Mouse (Mus musculus) brain, embryonic 14.5 days (tissue): ENCODE measurements around the gene Cyp3a57. TPM values are rescaled to one million over a fixed set of nuclear protein-coding genes. Genes with fewer than 3 reads are reported as not detected.

ENCODE experiments used
- DNase-seq: peaks from one replicate; pipeline ENCODE4 v3.0.0-alpha.2; 2011; ENCODE audit warnings: low read depth
- CTCF ChIP-seq: fragments of 200-500 bp; IDR thresholded peaks from 2 replicates; pipeline ENCODE4 v1.5.1; 2012; ENCODE audit warnings: inconsistent platforms, mild to moderate bottlenecking, moderate library complexity, borderline replicate concordance; ENCODE audit not compliant: insufficient read depth, insufficient read length; ENCODE audit errors: extremely low read depth
- POLR2A ChIP-seq: fragments of 200-500 bp; IDR thresholded peaks from 2 replicates; pipeline ENCODE4 v1.6.1; 2012; ENCODE audit warnings: mild to moderate bottlenecking, inconsistent platforms, borderline replicate concordance; ENCODE audit not compliant: poor library complexity, insufficient read depth, insufficient read length, severe bottlenecking; ENCODE audit errors: extremely low read depth
- polyA plus RNA-seq: library from polyadenylated mRNA; depleted of rRNA; stranded (reverse); fragments of >200 nt; gene quantifications from 2 replicates; pipeline ENCODE4 v1.2.3, GENCODE M21; 2012; rRNA removed

Cyp3a57 gene
- polyA plus RNA-seq, 1 experiment, result not detected

GRCm38 (mm10) chr5:145433688-145434087 lies 88.6 kb downstream of the Cyp3a57 start:
- TF ChIP-seq POLR2A (no peak), CTCF (no peak)
- DNase-seq, result no peak

Other genes with a start within 250 kb of the Cyp3a57 start
- gene Arpc1b, start 231.1 kb upstream of the Cyp3a57 start, polyA plus RNA-seq, result 57.3 and 67.2 TPM in 2 replicates
- gene Pdap1, start 205.0 kb upstream of the Cyp3a57 start, polyA plus RNA-seq, result 73.6 and 112 TPM in 2 replicates
- gene Bud31, start 204.9 kb upstream of the Cyp3a57 start, polyA plus RNA-seq, result 121 and 148 TPM in 2 replicates
- 20.3 and 21.3 TPM in 2 replicates for gene Ptcd1, start 178.2 kb upstream of the Cyp3a57 start, polyA plus RNA-seq
- gene Cpsf4, start 178.1 kb upstream of the Cyp3a57 start, polyA plus RNA-seq, result 72.9 and 96.7 TPM in 2 replicates
- 220 and 254 TPM in 2 replicates for gene Atp5j2, start 153.2 kb upstream of the Cyp3a57 start, polyA plus RNA-seq
- gene Zkscan14, start 143.4 kb upstream of the Cyp3a57 start, polyA plus RNA-seq, result 5.7 and 6.7 TPM in 2 replicates
- 9.3 and 12.3 TPM in 2 replicates for gene Zkscan5, start 140.7 kb upstream of the Cyp3a57 start, polyA plus RNA-seq
- 20.9 and 21.4 TPM in 2 replicates for gene Zfp655, start 113.6 kb upstream of the Cyp3a57 start, polyA plus RNA-seq
- 20.4 and 21.4 TPM in 2 replicates for gene Zscan25, start 64.8 kb upstream of the Cyp3a57 start, polyA plus RNA-seq
- gene Cyp3a16, start 124.4 kb downstream of the Cyp3a57 start, polyA plus RNA-seq, result not detected in 2 replicates
- gene Cyp3a41b, start 239.5 kb downstream of the Cyp3a57 start, polyA plus RNA-seq, result not detected in 2 replicates